In genomic region chr5:137122686-137123193, GRCm38 (mm10) we compare ENCODE assay signal across 8 mouse cellular contexts. TPM values are rescaled to one million over a fixed set of nuclear protein-coding genes. Genes with fewer than 3 reads are reported as not detected.
DNase-seq lines count a peak whose midpoint lies in the region; ATAC-seq and TF ChIP-seq lines count a peak whose summit lies in the region.

No protein-coding gene starts in this region.

- WGBS in heart, embryonic 15.5 days, result 11% methylated on average over 14 of the region's 14 CpGs
- WGBS in liver, embryonic 15.5 days (ENCODE audit: insufficient replicate concordance), result 12% methylated on average over 14 of the region's 14 CpGs
- whole genome bisulfite sequencing in neural tube, embryonic 12.5 days, result 8% methylated on average over 14 of the region's 14 CpGs

- H3K4me3 ChIP-seq in heart, embryonic 15.5 days, result no peak overlapping the region
- H3K4me3 ChIP-seq in liver, embryonic 15.5 days (replicated peaks), result no peak overlapping the region
- no peak overlapping the region for H3K4me3 ChIP-seq in neural tube, embryonic 12.5 days
- H3K4me3 ChIP-seq in testis, adult 2 months (ENCODE audit: control insufficient read depth, low read depth, low read length), result no peak overlapping the region

- H3K4me1 ChIP-seq in heart, embryonic 15.5 days (replicated peaks), result 0 out of 2 replicates have a peak, but pooled peaks cover 4% of the 10 kb centered on the region
- peaks cover 17% of the 10 kb centered on the region for H3K4me1 ChIP-seq in liver, embryonic 15.5 days (replicated peaks)
- H3K4me1 ChIP-seq in neural tube, embryonic 12.5 days, result 0 out of 2 replicates have a peak, but pooled peaks cover 6% of the 10 kb centered on the region
- H3K4me1 ChIP-seq in testis, adult 2 months (ENCODE audit: control insufficient read depth, insufficient read depth, low read length), result peaks cover 12% of the 10 kb centered on the region

- peak; percentile 53 to 60 for DNase-seq in CD8-positive naive resting alpha-beta T cell, adult 2 months (ENCODE audit: low read depth in 2 of 2, low spot score in 2 of 2)
- DNase-seq in brain, embryonic 18.5 days (ENCODE audit: low read depth, low spot score), result peak; percentile 82
- peak; percentile 87 for DNase-seq in kidney, postnatal 10 days

- H3K4me2 ChIP-seq in heart, embryonic 15.5 days, result no peak overlapping the region
- peak overlapping the region; percentile 15; the same call in 1 of the 2 replicates for H3K4me2 ChIP-seq in liver, embryonic 15.5 days
- H3K4me2 ChIP-seq in neural tube, embryonic 12.5 days (replicated peaks), result peak overlapping the region; percentile 32; the same call in 1 of the 2 replicates

- H3K27ac ChIP-seq in heart, embryonic 15.5 days, result no peak overlapping the region
- H3K27ac ChIP-seq in liver, embryonic 15.5 days (replicated peaks), result no peak overlapping the region
- no peak overlapping the region; the same call in 1 of the 2 replicates for H3K27ac ChIP-seq in neural tube, embryonic 12.5 days
- H3K27ac ChIP-seq in testis, adult 2 months (ENCODE audit: control insufficient read depth, insufficient read depth, low read depth, low read length), result no peak overlapping the region

- peak; percentile 88 for ATAC-seq in erythroid progenitor cell, adult 5-6 weeks (replicated peaks; ENCODE audit: low FRiP score, poor library complexity, severe bottlenecking)
- peak; percentile 69 for ATAC-seq in heart, embryonic 15.5 days (replicated peaks; ENCODE audit: insufficient number of reproducible peaks, insufficient read depth, low FRiP score, low read depth)
- peak; percentile 56 for ATAC-seq in liver, embryonic 15.5 days (ENCODE audit: insufficient read depth)
- peak; percentile 74 for ATAC-seq in neural tube, embryonic 12.5 days (ENCODE audit: low FRiP score, low read depth)

- no peak overlapping the region for H3K9ac ChIP-seq in heart, embryonic 15.5 days
- no peak overlapping the region for H3K9ac ChIP-seq in liver, embryonic 15.5 days
- H3K9ac ChIP-seq in neural tube, embryonic 12.5 days, result no peak overlapping the region

- no peak for TF ChIP-seq POLR2A in testis, adult 2 months (IDR thresholded peaks at IDR 0.05; ENCODE audit: control insufficient read depth, low read depth, low read length)

- no peaks in the 10 kb centered on the region for H3K36me3 ChIP-seq in heart, embryonic 15.5 days
- H3K36me3 ChIP-seq in liver, embryonic 15.5 days (replicated peaks), result no peaks in the 10 kb centered on the region
- H3K36me3 ChIP-seq in neural tube, embryonic 12.5 days, result no peaks in the 10 kb centered on the region
- no peaks in the 10 kb centered on the region for H3K36me3 ChIP-seq in testis, adult 2 months (ENCODE audit: control insufficient read depth, insufficient read depth, low read length)

- peak; percentile 84 for TF ChIP-seq CTCF in testis, adult 2 months (IDR thresholded peaks at IDR 0.05; ENCODE audit: control insufficient read depth, insufficient read depth, insufficient replicate concordance, low read depth, low read length)

- H3K9me3 ChIP-seq in heart, embryonic 15.5 days (replicated peaks), result no peaks in the 10 kb centered on the region
- H3K9me3 ChIP-seq in liver, embryonic 15.5 days (replicated peaks), result no peaks in the 10 kb centered on the region
- no peaks in the 10 kb centered on the region for H3K9me3 ChIP-seq in neural tube, embryonic 12.5 days

- no peaks in the 10 kb centered on the region for H3K27me3 ChIP-seq in heart, embryonic 15.5 days
- H3K27me3 ChIP-seq in liver, embryonic 15.5 days, result no peaks in the 10 kb centered on the region
- H3K27me3 ChIP-seq in neural tube, embryonic 12.5 days (replicated peaks), result no peaks in the 10 kb centered on the region
- no peaks in the 10 kb centered on the region for H3K27me3 ChIP-seq in testis, adult 2 months (ENCODE audit: control insufficient read depth, insufficient read depth, low read length)

RNA-seq across cellular contexts. Expression of gene Trim56, which starts 6.7 kb away (rescaled TPM):
- 70.6 and 76.3 TPM in 2 replicates for total RNA-seq in erythroid progenitor cell, adult 5-6 weeks (2015; ENCODE audit: low replicate concordance)
- total RNA-seq in erythroid progenitor cell, adult 5-6 weeks (2017; ENCODE audit: low replicate concordance), result 89.0 and 113 TPM in 2 replicates
- polyA plus RNA-seq in heart, embryonic 15.5 days (2015; fragmentation: Nextera tagmentation; extraction: Ambion mirVana), result 6.5 and 9.4 TPM in 2 replicates
- polyA plus RNA-seq in liver, embryonic 15.5 days (2015; fragmentation: Nextera tagmentation; extraction: Ambion mirVana), result 11.1 and 15.6 TPM in 2 replicates
- 4.3 and 5.3 TPM in 2 replicates for polyA plus RNA-seq in neural tube, embryonic 12.5 days (2016; fragmentation: Nextera tagmentation; extraction: Ambion mirVana)
- polyA plus RNA-seq in testis, adult 2 months (2012; rRNA removed), result 0.58 and 0.76 TPM in 2 replicates

RNA-seq across cellular contexts. Expression of gene Muc3, which starts 26.4 kb away (rescaled TPM):
- not detected in 2 replicates for total RNA-seq in erythroid progenitor cell, adult 5-6 weeks (2015; ENCODE audit: low replicate concordance)
- not detected in 2 replicates for total RNA-seq in erythroid progenitor cell, adult 5-6 weeks (2017; ENCODE audit: low replicate concordance)
- not detected in 2 replicates for polyA plus RNA-seq in heart, embryonic 15.5 days (2015; fragmentation: Nextera tagmentation; extraction: Ambion mirVana)
- not detected in 2 replicates for polyA plus RNA-seq in liver, embryonic 15.5 days (2015; fragmentation: Nextera tagmentation; extraction: Ambion mirVana)
- polyA plus RNA-seq in neural tube, embryonic 12.5 days (2016; fragmentation: Nextera tagmentation; extraction: Ambion mirVana), result not detected in 2 replicates
- polyA plus RNA-seq in testis, adult 2 months (2012; rRNA removed), result 24.7 and 26.0 TPM in 2 replicates

RNA-seq across cellular contexts. Expression of gene Serpine1, which starts 50.7 kb away (rescaled TPM):
- total RNA-seq in erythroid progenitor cell, adult 5-6 weeks (2015; ENCODE audit: low replicate concordance), result not detected in 2 replicates
- total RNA-seq in erythroid progenitor cell, adult 5-6 weeks (2017; ENCODE audit: low replicate concordance), result not detected in 2 replicates
- polyA plus RNA-seq in heart, embryonic 15.5 days (2015; fragmentation: Nextera tagmentation; extraction: Ambion mirVana), result 1.3 and 1.4 TPM in 2 replicates
- 0.06 and 0.20 TPM in 2 replicates for polyA plus RNA-seq in liver, embryonic 15.5 days (2015; fragmentation: Nextera tagmentation; extraction: Ambion mirVana)
- polyA plus RNA-seq in neural tube, embryonic 12.5 days (2016; fragmentation: Nextera tagmentation; extraction: Ambion mirVana), result 0.11 and 0.23 TPM in 2 replicates
- 0.72 and 0.88 TPM in 2 replicates for polyA plus RNA-seq in testis, adult 2 months (2012; rRNA removed)

Comparison
In these comparisons a context has a peak if more than half of its experiments do, and no peak if none do; other contexts are left out.
1. RNA of gene Muc3, which starts 26.4 kb away (polyA plus RNA-seq): 24.7 to 26.0 TPM in testis, adult 2 months; not detected in liver, embryonic 15.5 days, not detected in heart, embryonic 15.5 days and not detected in neural tube, embryonic 12.5 days; every median in the first group is over 10 times any median in the second.
2. Peak in every context shown above with its lines, with median percentiles within 50 percentile points of each other: DNase-seq and ATAC-seq.